Mouse (Mus musculus) urinary bladder, adult 18-20 months (tissue): ENCODE data around the gene Platr17.

Experiments
- DNase-seq, 2 experiments: peaks; one replicate each; pipeline ENCODE4 v3.0.0; 2022; ENCODE audit warnings: low spot score in 2 of 2, mixed read lengths in 2 of 2

Platr17 gene

DNA sequence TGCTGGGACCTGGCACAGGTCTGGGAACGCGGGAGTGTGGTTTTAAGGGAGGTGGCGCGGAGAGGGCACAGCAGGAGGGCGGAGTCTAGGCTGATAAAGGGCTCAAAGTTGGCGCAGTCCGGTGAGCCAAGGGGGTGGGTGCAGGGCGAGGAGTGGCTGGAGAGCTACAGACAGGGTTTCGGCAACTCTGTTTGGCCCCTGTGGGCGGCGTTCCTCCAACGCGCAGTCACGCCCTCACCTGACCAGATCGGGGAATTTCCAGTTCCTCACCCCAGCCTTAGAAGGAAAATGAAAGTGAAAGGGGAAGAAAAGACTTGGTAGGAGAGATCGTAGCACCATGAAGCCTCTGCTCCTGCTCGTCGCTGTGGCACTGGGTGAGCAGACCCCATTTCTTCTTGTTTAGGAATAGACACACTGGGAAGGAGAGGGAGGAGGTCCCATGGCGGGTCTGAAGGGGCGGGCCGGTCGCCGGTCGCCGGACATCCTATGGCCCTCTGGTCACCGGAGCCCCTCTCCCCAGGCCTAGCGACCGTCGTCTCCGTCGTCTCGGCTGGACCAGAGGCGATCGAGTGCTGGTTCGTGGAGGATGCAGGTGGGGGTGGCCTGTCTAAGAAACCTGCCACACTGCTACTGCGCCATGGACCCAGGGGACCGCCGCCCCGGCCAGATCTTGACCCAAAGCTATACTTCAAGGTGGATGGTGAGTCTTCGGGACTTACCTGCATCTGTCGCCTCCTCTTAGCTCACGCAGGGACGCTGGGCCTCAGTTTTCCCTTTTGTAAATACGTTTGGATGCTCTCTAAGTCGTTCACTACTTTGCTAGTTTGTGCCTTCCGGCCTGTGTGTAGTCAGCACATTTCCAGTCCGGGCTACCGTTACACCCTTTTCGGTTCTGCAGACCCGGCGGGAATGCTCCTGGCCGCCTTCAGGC, 14.7 kb downstream of the Platr17 start:
- peak; percentile 78 to 86 for DNase-seq

- DNase-seq = peak; percentile 69 to 77
Measured at GRCm38 (mm10) chr17:33920282-33921097, 15.6 kb downstream of the Platr17 start.

DNA sequence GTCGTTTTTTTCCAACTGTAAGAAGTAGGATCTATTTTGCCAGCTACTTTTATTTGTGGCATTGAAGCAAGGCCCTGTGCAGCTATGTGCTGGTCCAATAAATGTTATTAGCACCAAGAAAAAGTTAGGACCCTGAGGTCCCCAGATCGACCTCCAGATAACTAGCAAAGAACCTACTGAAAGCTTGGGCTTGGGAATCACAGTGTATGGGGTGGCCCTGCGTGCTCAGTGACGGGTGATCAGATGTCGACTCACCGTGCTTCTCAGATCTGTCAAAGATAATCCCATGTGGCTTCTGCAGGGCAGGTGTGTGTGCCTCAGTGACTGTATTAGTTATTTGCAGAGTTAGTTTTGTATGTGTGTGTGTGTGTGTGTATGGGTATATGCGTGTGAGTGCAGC, 16.4 kb downstream of the Platr17 start:
- no peak for DNase-seq

DNA sequence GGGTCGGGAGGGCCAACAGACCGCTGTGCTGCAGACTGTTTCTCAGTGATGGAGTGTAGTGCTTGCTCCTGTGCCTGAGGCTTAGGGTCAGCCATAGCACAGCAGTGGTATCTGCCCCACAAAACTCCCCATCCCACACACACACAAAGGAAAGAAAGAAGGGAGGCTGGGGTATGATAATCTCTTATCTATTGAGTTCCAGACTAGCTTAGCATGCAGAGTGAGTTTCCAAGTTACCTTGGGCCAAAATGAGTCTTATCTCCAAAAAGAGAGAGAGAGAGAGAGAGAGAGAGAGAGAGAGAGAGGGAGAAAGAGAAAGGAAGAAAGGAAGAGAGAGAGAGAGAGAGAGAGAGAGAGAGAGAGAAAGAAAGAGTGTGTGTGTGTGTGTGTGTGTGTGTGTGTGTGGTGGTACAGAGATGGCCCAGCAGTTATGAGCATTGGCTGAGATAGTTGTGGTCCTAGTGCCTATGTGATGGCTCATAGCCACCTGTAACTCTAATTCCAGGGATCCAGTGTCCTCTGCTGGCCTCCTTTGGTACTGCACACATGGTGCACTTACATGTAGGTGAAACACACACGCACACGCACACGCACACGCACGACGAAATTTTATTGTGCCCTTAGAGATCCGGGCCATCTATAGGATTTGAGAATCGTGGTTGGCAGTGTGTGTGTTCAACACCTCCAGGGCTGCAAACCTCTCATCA, 19.8 kb downstream of the Platr17 start:
- no peak for DNase-seq

- no peak for DNase-seq
Measured at GRCm38 (mm10) chr17:33925406-33926116, 20.6 kb downstream of the Platr17 start.

DNA sequence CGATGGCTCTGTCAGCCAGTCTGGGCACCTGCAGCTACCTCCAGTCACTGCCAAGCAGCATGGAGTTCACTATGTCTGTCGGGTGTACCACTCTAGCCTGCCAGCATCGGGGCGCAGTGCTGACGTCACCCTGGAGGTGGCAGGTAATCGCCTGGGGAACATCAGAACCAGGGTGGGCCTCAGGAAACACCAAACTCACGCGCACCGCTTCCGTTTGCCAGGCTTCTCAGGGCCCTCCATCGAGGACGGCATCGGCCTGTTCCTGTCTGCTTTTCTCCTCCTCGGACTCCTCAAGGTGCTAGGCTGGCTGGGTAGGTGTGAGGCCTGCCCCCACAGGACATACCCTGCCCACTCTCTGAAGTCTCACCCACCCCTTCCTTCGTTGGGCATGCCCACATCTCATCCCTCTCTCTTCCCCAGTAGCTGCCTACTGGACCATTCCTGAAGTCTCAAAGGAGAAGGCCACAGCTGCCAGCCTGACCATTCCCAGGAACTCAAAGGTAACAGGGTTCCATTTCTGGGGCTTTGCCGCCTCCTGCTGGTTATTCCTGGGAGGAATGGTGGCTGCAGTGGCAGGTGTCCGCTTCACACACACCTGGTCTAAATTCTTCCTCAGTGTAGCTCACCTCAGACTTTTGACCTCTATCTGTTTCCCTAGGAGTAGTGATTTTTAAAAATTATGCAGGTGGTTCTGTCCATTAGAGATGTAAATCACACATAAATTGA, 21.4 kb downstream of the Platr17 start:
- no peak for DNase-seq

DNA sequence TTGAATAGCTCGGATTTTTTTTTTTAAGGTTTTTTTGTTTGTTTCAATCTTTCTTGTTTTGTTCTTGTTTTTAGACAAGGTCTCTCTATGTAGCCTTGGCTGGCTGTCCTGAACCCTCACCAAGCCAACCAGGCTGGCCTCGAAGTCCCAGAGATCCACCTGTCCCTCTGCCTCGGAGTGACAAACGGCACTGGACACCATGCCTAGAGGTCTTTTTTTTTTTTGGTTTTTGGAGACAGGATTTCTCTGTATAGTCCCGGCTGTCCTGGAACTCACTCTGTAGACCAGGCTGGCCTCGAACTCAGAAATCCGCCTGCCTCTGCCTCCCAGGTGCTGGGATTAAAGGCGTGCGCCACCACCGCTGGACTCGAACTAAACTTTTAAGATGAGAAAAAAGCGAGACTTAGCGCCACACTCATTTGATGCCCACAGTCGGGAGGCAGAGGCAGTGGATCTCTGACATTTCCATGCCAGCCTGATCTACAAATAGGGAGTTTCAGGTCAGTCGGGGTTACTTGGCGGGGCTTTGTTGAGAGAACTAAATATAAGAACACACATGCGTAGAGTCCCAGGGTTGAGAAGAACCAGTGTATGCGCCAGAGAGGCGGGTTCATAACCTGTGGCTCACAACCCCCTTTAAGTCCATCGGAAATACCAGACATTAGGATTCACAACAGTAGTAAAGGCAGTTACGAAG, 23.5 kb downstream of the Platr17 start:
- DNase-seq = no peak

DNA sequence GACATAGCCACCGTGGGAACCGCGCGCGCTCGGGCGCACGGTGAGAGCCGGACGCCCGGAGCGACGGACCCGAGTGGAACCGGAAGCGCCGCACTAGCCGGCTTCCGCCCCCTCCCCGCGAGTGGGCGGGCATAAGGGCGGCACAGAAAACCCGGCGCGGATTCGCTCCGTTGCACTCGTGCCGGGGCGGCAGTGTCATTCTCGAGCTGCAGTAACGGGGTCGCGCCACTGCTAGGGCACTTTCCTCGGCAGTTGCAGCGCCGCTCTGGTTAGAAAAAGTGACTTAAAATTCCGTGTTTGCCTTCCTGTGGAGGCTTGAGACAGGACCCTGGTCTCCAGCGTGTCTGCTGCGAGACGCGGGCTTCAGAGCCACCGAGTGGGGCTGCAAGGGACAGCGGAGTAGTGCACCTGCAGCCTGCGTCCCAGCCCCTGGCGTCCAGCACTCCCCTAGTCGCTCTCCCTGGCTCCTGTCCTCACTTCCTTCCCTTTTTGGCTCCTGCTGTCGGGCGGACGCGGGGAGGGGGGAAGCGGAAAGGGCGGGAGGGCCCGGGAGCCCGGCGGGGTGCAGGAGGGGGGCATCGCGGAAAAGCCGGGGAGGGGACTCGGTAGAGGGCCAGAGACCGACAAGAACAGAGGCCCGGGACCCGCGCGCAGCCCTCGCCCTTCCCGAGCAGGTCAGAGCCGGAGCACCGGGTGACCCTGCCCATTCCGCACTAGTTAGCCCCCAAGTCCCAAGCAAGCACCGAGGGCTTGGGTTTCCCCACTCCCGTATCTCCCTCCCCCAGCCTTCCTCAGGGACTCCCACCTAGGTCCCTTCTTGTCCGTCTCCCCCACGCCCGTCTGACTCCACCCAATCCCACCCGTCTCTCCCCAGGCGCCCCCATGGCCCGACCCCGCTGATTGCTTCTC, 24.7 kb downstream of the Platr17 start, which contains the start of gene Rgl2:
Gene Rgl2, plus strand, starts transcription at position 173 of the 909 bp plus-strand sequence.
- peak; percentile 83 to 95 for DNase-seq

DNA sequence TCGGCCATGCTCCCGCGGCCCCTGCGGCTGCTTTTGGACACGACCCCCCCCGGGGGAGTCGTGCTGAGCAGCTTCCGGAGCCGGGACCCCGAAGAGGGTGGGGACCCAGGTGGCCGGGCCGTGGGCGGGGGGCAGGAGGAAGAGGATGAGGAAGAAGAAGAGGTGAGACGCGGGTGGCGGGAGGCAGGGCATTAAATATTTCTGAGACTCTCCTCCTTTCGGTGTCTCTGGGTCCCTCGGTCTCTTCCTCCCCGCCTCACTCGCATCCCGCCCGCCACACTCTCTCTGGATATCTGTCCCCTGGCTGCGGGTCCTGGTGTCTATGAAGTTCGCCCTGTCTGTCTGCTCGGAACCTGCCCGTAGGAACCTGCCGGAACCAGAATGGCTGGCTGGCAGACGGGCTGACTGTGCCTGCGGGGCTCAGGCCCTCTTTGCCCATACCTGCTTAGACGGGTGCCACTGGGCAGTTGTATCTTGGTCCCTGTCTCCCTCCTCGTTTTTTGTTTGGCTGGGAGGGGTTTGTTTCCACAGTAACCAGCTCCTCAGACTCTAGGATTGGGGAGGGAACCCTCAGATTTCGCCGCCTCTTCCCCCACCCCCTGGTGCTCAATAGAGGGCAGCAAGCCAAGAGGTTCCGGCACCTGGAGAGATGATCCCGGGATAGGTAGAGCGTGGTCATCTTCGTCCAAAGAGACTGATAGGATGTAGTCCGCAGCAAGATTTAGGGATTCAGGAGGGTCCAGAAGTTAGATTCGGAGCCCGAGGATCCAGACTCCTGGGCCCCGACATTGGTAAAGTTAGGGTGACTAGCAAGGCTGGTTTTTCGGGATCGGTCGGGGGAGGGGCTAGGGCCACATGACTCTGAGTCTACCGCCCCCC, 25.6 kb downstream of the Platr17 start:
- DNase-seq = peak; percentile 74 to 75

GRCm38 (mm10) chr17:33931159-33931866, 26.4 kb downstream of the Platr17 start:
- no peak for DNase-seq

- DNase-seq = no peak
Measured at GRCm38 (mm10) chr17:33931947-33932346, 27.0 kb downstream of the Platr17 start.

GRCm38 (mm10) chr17:33932448-33932847, 27.5 kb downstream of the Platr17 start:
- DNase-seq = no peak

DNA sequence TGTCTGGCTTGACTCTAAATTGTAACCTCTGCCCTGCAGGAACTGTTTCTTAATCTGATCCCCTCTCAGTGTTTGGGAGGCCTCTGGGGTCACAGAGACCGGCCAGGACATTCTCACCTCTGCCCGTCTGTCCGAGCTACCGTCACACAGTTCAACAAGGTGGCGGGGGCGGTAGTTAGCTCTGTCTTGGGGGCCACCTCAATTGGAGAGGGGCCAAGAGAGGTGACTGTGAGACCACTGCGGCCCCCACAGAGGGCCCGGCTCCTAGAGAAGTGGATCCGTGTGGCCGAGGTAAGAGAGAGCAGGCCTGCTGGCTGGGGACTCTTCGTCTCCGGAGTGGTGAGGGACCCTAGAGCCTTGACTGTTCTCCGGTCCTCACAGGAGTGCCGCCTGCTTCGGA, 28.0 kb downstream of the Platr17 start:
- no peak for DNase-seq

GRCm38 (mm10) chr17:33935422-33936055, 30.6 kb downstream of the Platr17 start:
- no peak for DNase-seq

DNA sequence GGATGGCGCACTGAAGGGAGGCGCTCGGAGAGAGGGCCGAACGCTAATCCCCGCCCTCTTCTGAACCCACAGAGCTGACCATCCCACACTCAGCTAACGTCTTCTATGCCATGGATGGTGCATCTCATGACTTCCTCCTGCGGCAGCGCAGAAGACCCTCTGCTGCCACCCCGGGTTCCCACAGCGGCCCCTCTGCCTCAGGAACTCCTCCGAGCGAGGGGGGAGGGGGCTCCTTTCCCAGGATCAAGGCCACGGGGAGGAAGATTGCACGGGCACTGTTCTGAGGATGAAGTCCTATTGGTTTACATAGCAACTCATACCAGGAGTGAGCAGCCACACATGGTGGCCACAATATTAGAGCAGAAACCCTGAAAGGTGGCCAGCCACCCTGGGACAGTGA, 32.1 kb downstream of the Platr17 start:
- DNase-seq = no peak

- no peak for DNase-seq
Measured at GRCm38 (mm10) chr17:33938783-33939182, 33.8 kb downstream of the Platr17 start.
